8 mouse cellular contexts compared by ENCODE assay signal in genomic region chr4:148662168-148662965, GRCm38 (mm10). TPM values are rescaled to one million over a fixed set of nuclear protein-coding genes. Genes with fewer than 3 reads are reported as not detected.
DNase-seq lines count a peak whose midpoint lies in the region; ATAC-seq and TF ChIP-seq lines count a peak whose summit lies in the region.

No protein-coding gene starts in this region.

- no peaks in the 10 kb centered on the region for H3K79me2 ChIP-seq in heart, adult 2 months (replicated peaks; ENCODE audit: control insufficient read depth, insufficient read depth, low read length)

- no peak overlapping the region for H3K27ac ChIP-seq in heart, adult 2 months
- H3K27ac ChIP-seq in midbrain, postnatal 0 days (ENCODE audit: low read depth, low read length), result no peak overlapping the region

- H3K36me3 ChIP-seq in heart, adult 2 months (ENCODE audit: control insufficient read depth, insufficient read depth, low read length), result no peaks in the 10 kb centered on the region
- H3K36me3 ChIP-seq in midbrain, postnatal 0 days (ENCODE audit: insufficient read depth, low read length), result no peaks in the 10 kb centered on the region

- TF ChIP-seq POLR2A in heart, adult 2 months (IDR thresholded peaks at IDR 0.05; ENCODE audit: insufficient read depth, low read depth, low read length), result no peak

- WGBS in heart, adult 2 months, result 26% methylated on average over 21 of the region's 21 CpGs
- 26% methylated on average over 21 of the region's 21 CpGs for WGBS in midbrain, postnatal 0 days

- H3K9ac ChIP-seq in heart, adult 2 months (ENCODE audit: low read depth, low read length), result no peak overlapping the region
- H3K9ac ChIP-seq in midbrain, postnatal 0 days (replicated peaks; ENCODE audit: low read length, poor library complexity, severe bottlenecking), result no peak overlapping the region

- no peaks in the 10 kb centered on the region for H3K4me1 ChIP-seq in heart, adult 2 months (ENCODE audit: control insufficient read depth, insufficient read depth, low read length)
- no peaks in the 10 kb centered on the region for H3K4me1 ChIP-seq in midbrain, postnatal 0 days (ENCODE audit: insufficient read depth, low read length)

- ATAC-seq in midbrain, postnatal 0 days (ENCODE audit: low FRiP score), result peak; percentile 27; the same call in 1 of the 2 replicates

- no peak for TF ChIP-seq EP300 in heart, adult 2 months (IDR thresholded peaks at IDR 0.05; ENCODE audit: insufficient read depth, low read depth, low read length)

- TF ChIP-seq CTCF in heart, adult 2 months (IDR thresholded peaks at IDR 0.05), result peak; percentile 93
- TF ChIP-seq CTCF in midbrain, postnatal 0 days (IDR thresholded peaks at IDR 0.05), result peak; percentile 85

- no peaks in the 10 kb centered on the region for H3K9me3 ChIP-seq in midbrain, postnatal 0 days (ENCODE audit: low read length)

- H3K4me2 ChIP-seq in midbrain, postnatal 0 days (ENCODE audit: low read depth, low read length, poor library complexity, severe bottlenecking), result 0 out of 2 replicates have a peak overlapping the region, but pooled peaks have one; percentile 15

- no peak overlapping the region for H3K4me3 ChIP-seq in heart, adult 2 months
- H3K4me3 ChIP-seq in midbrain, postnatal 0 days (ENCODE audit: low read depth, low read length), result no peak overlapping the region

- H3K27me3 ChIP-seq in heart, adult 2 months (ENCODE audit: control insufficient read depth, insufficient read depth, low read length), result no peaks in the 10 kb centered on the region
- H3K27me3 ChIP-seq in midbrain, postnatal 0 days (ENCODE audit: insufficient read depth, low read length), result no peaks in the 10 kb centered on the region

- intact Hi-C loops in heart, adult 2 months (cut with DNase I), result no loop called here

- DNase-seq in 3T3-L1 (ENCODE audit: low read depth, low spot score) (peak; percentile 70), liver (peak; percentile 81)
- DNase-seq in adrenal gland, postnatal 10 days, result peak; percentile 88
- peak; percentile 55 for DNase-seq in embryo, embryonic 11.5 days (ENCODE audit: low read depth, low spot score)
- DNase-seq in heart, adult 2 months, result peak; percentile 66 to 80
- peak; percentile 58 to 81 for DNase-seq in kidney, adult 8-10 months
- peak; percentile 76 for DNase-seq in midbrain, postnatal 0 days (ENCODE audit: low spot score)
- DNase-seq in testis, postnatal 10 days (ENCODE audit: low spot score), result peak; percentile 87

RNA-seq across cellular contexts. Expression of gene Gm572, which starts 19.2 kb away (rescaled TPM):
- under 1 TPM in 1 of 2 experiments, not detected in 1; 0.64 TPM for total RNA-seq in adrenal gland, postnatal 10 days (2021)
- total RNA-seq in heart, adult 2 months (2021), result 1 to 10 TPM; 4.5 to 5.0 TPM
- 1.9 and 4.1 TPM in 2 replicates for polyA plus RNA-seq in heart, adult 2 months (2012; rRNA removed)
- 0.44 TPM in 1 of 2 replicates, not detected in the other for total RNA-seq in midbrain, postnatal 0 days (2014; rRNA removed)
- not detected in 2 replicates for polyA plus RNA-seq in midbrain, postnatal 0 days (2015; fragmentation: Nextera tagmentation; extraction: Ambion mirVana)

RNA-seq across cellular contexts. Expression of gene Tardbp, which starts 35.5 kb away (rescaled TPM):
- 100 to 1,000 TPM; 214 to 253 TPM for total RNA-seq in adrenal gland, postnatal 10 days (2021)
- 100 to 1,000 TPM; 116 to 119 TPM for total RNA-seq in heart, adult 2 months (2021)
- polyA plus RNA-seq in heart, adult 2 months (2012; rRNA removed), result 70.5 and 156 TPM in 2 replicates
- 94.0 and 98.7 TPM in 2 replicates for total RNA-seq in midbrain, postnatal 0 days (2014; rRNA removed)
- polyA plus RNA-seq in midbrain, postnatal 0 days (2015; fragmentation: Nextera tagmentation; extraction: Ambion mirVana), result 80.7 and 94.6 TPM in 2 replicates
